Mouse (Mus musculus) liver, adult 2 months (tissue): ENCODE data around the gene Syngr2. TPM values are rescaled to one million over a fixed set of nuclear protein-coding genes. Genes with fewer than 3 reads are reported as not detected.

Experiments
- DNase-seq: peaks from one replicate; pipeline ENCODE4 v3.0.0-alpha.2; 2011; ENCODE audit warnings: low read depth, low spot score; ENCODE audit errors: extremely low read depth
- H3K27ac ChIP-seq: fragments of 200-500 bp; replicated peaks from 2 replicates; pipeline ENCODE4 v1.5.1; 2012; ENCODE audit warnings: low read depth, mild to moderate bottlenecking, control low read depth, inconsistent platforms, low read length; ENCODE audit not compliant: insufficient read depth
- H3K27me3 ChIP-seq: fragments of 200-500 bp; 2 replicates; pipeline ENCODE4 v1.6.1; 2012; ENCODE audit warnings: mild to moderate bottlenecking, moderate library complexity, low read length, inconsistent platforms; ENCODE audit not compliant: control insufficient read depth, insufficient read depth
- H3K36me3 ChIP-seq: fragments of 200-500 bp; 2 replicates; pipeline ENCODE4 v1.6.1; 2012; ENCODE audit warnings: low read length, inconsistent platforms; ENCODE audit not compliant: control insufficient read depth, insufficient read depth
- H3K4me1 ChIP-seq: fragments of 200-500 bp; 2 replicates; pipeline ENCODE4 v1.6.1; 2011; ENCODE audit warnings: low read length; ENCODE audit not compliant: control insufficient read depth, insufficient read depth
- H3K4me3 ChIP-seq: fragments of 200-500 bp; 2 replicates; pipeline ENCODE4 v1.5.1; 2011; ENCODE audit warnings: low read depth, mild to moderate bottlenecking, control low read depth, low read length, moderate library complexity; ENCODE audit not compliant: insufficient read depth
- H3K79me2 ChIP-seq: fragments of 200-500 bp; 2 replicates; pipeline ENCODE4 v1.6.1; 2012; ENCODE audit warnings: inconsistent platforms, mild to moderate bottlenecking, low read length, moderate library complexity; ENCODE audit not compliant: control insufficient read depth, insufficient read depth
- H3K9ac ChIP-seq: fragments of 200-500 bp; 2 replicates; pipeline ENCODE4 v1.6.1; 2012; ENCODE audit warnings: low read depth, mild to moderate bottlenecking, control low read depth, inconsistent platforms, low read length
- CTCF ChIP-seq: fragments of 200-500 bp; IDR thresholded peaks from 2 replicates; pipeline ENCODE4 v1.5.1; 2011; ENCODE audit warnings: low read depth, low read length, control low read depth
- POLR2A ChIP-seq: fragments of 200-500 bp; IDR thresholded peaks from 2 replicates; pipeline ENCODE4 v1.6.1; 2011; ENCODE audit warnings: low read length, control low read depth; ENCODE audit not compliant: insufficient read depth; ENCODE audit errors: extremely low read depth
- WGBS: fragments of 180-500 bp; shearing (Covaris S2); methylation state at CpG from one replicate; pipeline ENCODE4 v1.1.7; 2018; 5-methylcytosine and 5-hydroxymethylcytosine counted together
- polyA plus RNA-seq: library from polyadenylated mRNA; depleted of rRNA; stranded (reverse); fragments of >200 nt; gene quantifications from 2 replicates; pipeline ENCODE4 v1.2.3, GENCODE M21; 2012; rRNA removed
- total RNA-seq: library from RNA; depleted of rRNA; stranded (reverse); fragments of >200 nt; gene quantifications from 2 replicates; pipeline ENCODE4 v1.2.3, GENCODE M21; 2014; rRNA removed

Gene Syngr2
- total and polyA plus RNA-seq, 2 experiments, result 37.9 to 124 TPM

DNA sequence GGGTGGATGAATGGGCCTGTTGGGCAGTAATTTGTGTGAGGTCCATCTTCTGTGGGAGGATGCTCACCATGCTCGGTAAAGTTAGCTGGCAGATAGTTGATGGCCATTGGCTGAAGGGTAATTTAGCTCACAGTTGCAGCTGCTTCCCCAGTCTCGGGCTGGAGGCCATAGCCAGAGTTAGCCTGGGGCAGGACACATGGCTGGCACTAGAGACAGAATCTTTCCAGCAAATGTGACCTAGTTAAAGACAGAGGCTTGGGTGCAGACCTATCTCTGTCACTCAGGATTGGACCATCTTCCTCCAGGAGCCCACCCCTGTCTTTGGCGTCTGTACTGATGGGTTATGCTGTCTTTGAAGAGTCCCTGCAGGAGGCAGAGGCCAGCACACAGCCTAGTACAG lies 48.9 kb downstream of the Syngr2 start:
- H3K4me1 ChIP-seq, result no peaks in the 10 kb centered on the region
- H3K79me2 ChIP-seq, result no peaks in the 10 kb centered on the region
- DNase-seq, result no peak
- no peak overlapping the region for H3K27ac ChIP-seq
- WGBS, result 90% methylated on average over 3 of the region's 3 CpGs
- peaks cover 4% of the 10 kb centered on the region; the same call in 1 of the 2 replicates for H3K27me3 ChIP-seq
- no peak overlapping the region for H3K9ac ChIP-seq
- TF ChIP-seq POLR2A (no peak), CTCF (no peak)
- H3K4me3 ChIP-seq, result no peak overlapping the region
- H3K36me3 ChIP-seq, result no peaks in the 10 kb centered on the region

- peaks cover 4% of the 10 kb centered on the region; the same call in 1 of the 2 replicates for H3K27me3 ChIP-seq
- 15% methylated on average over 23 of the region's 23 CpGs for WGBS
- H3K79me2 ChIP-seq, result no peaks in the 10 kb centered on the region
- no peak for DNase-seq
- H3K9ac ChIP-seq, result no peak within 1 kb of the TSS
- H3K4me1 ChIP-seq, result no peaks in the 10 kb centered on the region
- no peak within 1 kb of the TSS for H3K4me3 ChIP-seq
- TF ChIP-seq POLR2A, result no peak
- TF ChIP-seq CTCF, result no peak
- no peak within 1 kb of the TSS for H3K27ac ChIP-seq
- no peaks in the 10 kb centered on the region for H3K36me3 ChIP-seq
Observed at GRCm38 (mm10) chr11:117860601-117861000, 51.1 kb downstream of the Syngr2 start, which contains the start of gene Tmem235. Tmem235 (plus strand) TSS chr11:117860752.

DNA sequence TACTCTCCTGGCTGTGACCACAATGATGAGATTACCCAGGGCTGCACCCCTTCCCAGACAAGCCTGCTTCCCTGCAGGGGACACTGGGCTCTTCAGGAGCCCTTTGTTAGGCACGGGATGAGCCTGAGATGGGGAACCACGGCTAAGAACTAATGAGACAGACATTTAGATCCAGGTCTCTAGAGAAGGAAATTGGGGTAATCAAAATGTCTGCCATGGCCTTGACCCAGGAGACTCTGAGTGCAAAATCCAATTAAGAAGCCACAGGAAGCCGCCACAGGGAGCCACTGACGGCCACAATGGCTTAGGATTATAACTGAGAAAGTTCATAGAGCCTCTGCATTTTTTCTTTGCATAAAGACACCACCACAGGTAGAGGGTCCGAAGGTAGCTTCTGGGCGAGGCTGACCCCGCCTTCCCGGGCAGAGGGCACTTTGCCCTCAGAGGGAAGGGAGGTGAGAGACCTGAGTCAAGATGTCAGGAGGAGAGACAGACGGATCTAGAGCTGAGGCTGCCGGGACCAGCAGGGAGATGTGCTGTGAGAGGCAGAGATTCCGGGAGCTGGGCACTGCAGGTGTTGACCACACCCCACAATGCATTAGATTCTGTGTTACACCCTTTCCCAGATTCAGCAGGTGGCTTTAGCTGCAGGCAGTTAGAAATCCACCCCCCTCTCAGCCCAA lies 53.8 kb downstream of the Syngr2 start:
- Histone ChIP-seq H3K27ac (no peak overlapping the region), H3K4me3 (no peak overlapping the region), H3K36me3 (no peaks in the 10 kb centered on the region), H3K9ac (no peak overlapping the region), H3K4me1 (no peaks in the 10 kb centered on the region), H3K27me3 (peaks cover 4% of the 10 kb centered on the region; the same call in 1 of the 2 replicates), H3K79me2 (no peaks in the 10 kb centered on the region)
- TF ChIP-seq POLR2A, result no peak
- no peak for TF ChIP-seq CTCF
- no peak for DNase-seq
- WGBS, result 61% methylated on average over 11 of the region's 11 CpGs

Other genes starting within 250 kb of the Syngr2 start
- gene Tnrc6c, start 155.4 kb upstream of the Syngr2 start, total RNA-seq, result 6.3 and 8.3 TPM in 2 replicates
- 4.1 and 5.7 TPM in 2 replicates for gene Tnrc6c, start 155.4 kb upstream of the Syngr2 start, polyA plus RNA-seq
- 0.55 and 1.1 TPM in 2 replicates for gene Tmc8, start 27.6 kb upstream of the Syngr2 start, total RNA-seq
- 1.7 and 3.1 TPM in 2 replicates for gene Tmc8, start 27.6 kb upstream of the Syngr2 start, polyA plus RNA-seq
- gene Tmc6, start 27.5 kb upstream of the Syngr2 start, total RNA-seq, result 5.3 and 8.8 TPM in 2 replicates
- 11.8 and 13.5 TPM in 2 replicates for gene Tmc6, start 27.5 kb upstream of the Syngr2 start, polyA plus RNA-seq
- not detected in 2 replicates for gene 6030468B19Rik, start 12.0 kb upstream of the Syngr2 start, total RNA-seq
- gene 6030468B19Rik, start 12.0 kb upstream of the Syngr2 start, polyA plus RNA-seq, result not detected in 2 replicates
- 0.37 and 0.40 TPM in 2 replicates for gene Gm20708, start within 50 bp of the Syngr2 start, total RNA-seq
- 0.21 and 0.40 TPM in 2 replicates for gene Gm20708, start within 50 bp of the Syngr2 start, polyA plus RNA-seq
- gene Afmid, start 16.3 kb downstream of the Syngr2 start, total RNA-seq, result 119 and 136 TPM in 2 replicates
- gene Afmid, start 16.3 kb downstream of the Syngr2 start, polyA plus RNA-seq, result 117 and 144 TPM in 2 replicates
- gene Tk1, start 16.4 kb downstream of the Syngr2 start, total RNA-seq, result 56.9 and 65.1 TPM in 2 replicates
- 45.6 and 69.7 TPM in 2 replicates for gene Tk1, start 16.4 kb downstream of the Syngr2 start, polyA plus RNA-seq
- 0.65 and 2.0 TPM in 2 replicates for gene Birc5, start 39.6 kb downstream of the Syngr2 start, total RNA-seq
- gene Birc5, start 39.6 kb downstream of the Syngr2 start, polyA plus RNA-seq, result 0.82 and 0.92 TPM in 2 replicates
- gene Tmem235, start 51.1 kb downstream of the Syngr2 start, total RNA-seq, result not detected in 2 replicates
- gene Tmem235, start 51.1 kb downstream of the Syngr2 start, polyA plus RNA-seq, result not detected in 2 replicates
- 6.1 and 7.4 TPM in 2 replicates for gene Tha1, start 63.8 kb downstream of the Syngr2 start, total RNA-seq
- 10.0 and 11.4 TPM in 2 replicates for gene Tha1, start 63.8 kb downstream of the Syngr2 start, polyA plus RNA-seq
- gene Socs3, start 160.4 kb downstream of the Syngr2 start, total RNA-seq, result 2.0 and 2.4 TPM in 2 replicates
- 4.0 and 7.5 TPM in 2 replicates for gene Socs3, start 160.4 kb downstream of the Syngr2 start, polyA plus RNA-seq
- 4.7 and 5.0 TPM in 2 replicates for gene Pgs1, start 176.6 kb downstream of the Syngr2 start, total RNA-seq
- 17.8 and 22.1 TPM in 2 replicates for gene Pgs1, start 176.6 kb downstream of the Syngr2 start, polyA plus RNA-seq